Mouse (Mus musculus) bone marrow macrophage, adult 2 months (primary cell): ENCODE data around the gene Meis1.

Experiments
- CTCF ChIP-seq: IDR thresholded peaks from 2 replicates; pipeline ENCODE4 v1.5.1; 2012; ENCODE audit warnings: low read depth, mild to moderate bottlenecking, low read length, moderate library complexity
- POLR2A ChIP-seq: IDR thresholded peaks from 2 replicates; pipeline ENCODE4 v1.6.1; 2012; ENCODE audit warnings: mild to moderate bottlenecking, low read depth, low read length, borderline replicate concordance

GRCm38 (mm10) chr11:19015731-19016461 is 2.9 kb downstream of the Meis1 start:
- TF ChIP-seq CTCF = no peak
- no peak for TF ChIP-seq POLR2A
